ENCODE assay signal across 30 mouse cellular contexts in genomic region chr17:64827482-64827881, GRCm38 (mm10). TPM values are rescaled to one million over a fixed set of nuclear protein-coding genes. Genes with fewer than 3 reads are reported as not detected.
"Had no signal": no experiment of that assay in that cellular context is flagged by ENCODE, and none has a peak within 500 bp of the region (broad histone marks: within the 10 kb centered on the region; RNA-seq: fewer than 3 reads in every experiment).

No protein-coding gene starts in this region.

- H3K4me3 ChIP-seq: heart, embryonic 13.5 days; heart, embryonic 15.5 days; hindbrain, embryonic 13.5 days; hindbrain, embryonic 15.5 days; kidney, embryonic 15.5 days; layer of hippocampus, adult 2 months; left cerebral cortex, adult 2 months; limb, embryonic 10.5 days; limb, embryonic 12.5 days had no signal

- H3K9me3 ChIP-seq: heart, embryonic 13.5 days; heart, embryonic 15.5 days; hindbrain, embryonic 13.5 days; hindbrain, embryonic 15.5 days; kidney, embryonic 15.5 days; limb, embryonic 10.5 days; limb, embryonic 12.5 days had no signal

- H3K27me3 ChIP-seq: hindbrain, embryonic 13.5 days; hindbrain, embryonic 15.5 days; kidney, embryonic 15.5 days; limb, embryonic 12.5 days had no signal

- ATAC-seq: forebrain, postnatal 0 days; hindbrain, postnatal 0 days; intestine, embryonic 16.5 days had no signal

- H3K9ac ChIP-seq: forebrain, postnatal 0 days; heart, embryonic 13.5 days; heart, embryonic 15.5 days; hindbrain, embryonic 13.5 days; hindbrain, embryonic 15.5 days; kidney, embryonic 15.5 days; limb, embryonic 12.5 days had no signal

- H3K4me2 ChIP-seq: heart, embryonic 11.5 days; heart, embryonic 13.5 days; heart, embryonic 15.5 days; hindbrain, embryonic 13.5 days; hindbrain, embryonic 15.5 days; kidney, embryonic 15.5 days; limb, embryonic 12.5 days; liver, embryonic 11.5 days had no signal

- H3K27ac ChIP-seq: heart, embryonic 13.5 days; heart, embryonic 15.5 days; hindbrain, embryonic 13.5 days; hindbrain, embryonic 15.5 days; hindbrain, postnatal 0 days; kidney, embryonic 15.5 days; kidney, postnatal 0 days; layer of hippocampus, adult 2 months; left cerebral cortex, adult 2 months; limb, embryonic 10.5 days; limb, embryonic 12.5 days had no signal

- H3K4me1 ChIP-seq: heart, embryonic 13.5 days; heart, embryonic 15.5 days; hindbrain, embryonic 13.5 days; hindbrain, embryonic 15.5 days; kidney, embryonic 15.5 days; limb, embryonic 10.5 days; limb, embryonic 12.5 days had no signal

- H3K36me3 ChIP-seq: heart, embryonic 13.5 days; heart, embryonic 15.5 days; hindbrain, embryonic 13.5 days; hindbrain, embryonic 15.5 days; kidney, embryonic 15.5 days; limb, embryonic 10.5 days; limb, embryonic 12.5 days had no signal

- DNase-seq: forebrain, postnatal 0 days; gastrocnemius, postnatal 14 days; gastrocnemius, postnatal 36 days; heart, adult 18-20 months; heart, postnatal 14 days; heart, postnatal 36 days; kidney, adult 11 months; kidney, adult 2 months; kidney, adult 9 months; kidney, postnatal 25 days; kidney, postnatal 4 days; liver had no signal

RNA-seq across cellular contexts. Expression of gene 4930583I09Rik, which starts 8.4 kb away (rescaled TPM):
- polyA plus RNA-seq: forebrain, postnatal 0 days; gonadal fat pad, adult 2 months; heart, embryonic 11.5 days; heart, embryonic 13.5 days; heart, embryonic 15.5 days; heart, postnatal 0 days; hindbrain, embryonic 11.5 days; hindbrain, embryonic 13.5 days; hindbrain, embryonic 15.5 days; hindbrain, postnatal 0 days; intestine, embryonic 16.5 days; kidney, adult 2 months; kidney, embryonic 15.5 days; kidney, postnatal 0 days; limb, embryonic 10.5 days; limb, embryonic 12.5 days; limb, embryonic 14.5 days; liver, embryonic 11.5 days had no signal
